Mouse (Mus musculus) right cerebral cortex, adult 18-20 months (tissue): Measurements from ENCODE around the gene Psma5.
A peak's percentile ranks its signal among the peaks of the same experiment; 100 is the strongest.
"Not testable (repeated sequence)": the region's sequence is repeated elsewhere in the genome, so short reads cannot be mapped to it uniquely, and the experiment has no call there.

Experiments
- DNase-seq: peaks from one replicate; pipeline ENCODE4 v3.0.0; 2022; ENCODE audit warnings: mixed read lengths

Psma5 gene

DNA sequence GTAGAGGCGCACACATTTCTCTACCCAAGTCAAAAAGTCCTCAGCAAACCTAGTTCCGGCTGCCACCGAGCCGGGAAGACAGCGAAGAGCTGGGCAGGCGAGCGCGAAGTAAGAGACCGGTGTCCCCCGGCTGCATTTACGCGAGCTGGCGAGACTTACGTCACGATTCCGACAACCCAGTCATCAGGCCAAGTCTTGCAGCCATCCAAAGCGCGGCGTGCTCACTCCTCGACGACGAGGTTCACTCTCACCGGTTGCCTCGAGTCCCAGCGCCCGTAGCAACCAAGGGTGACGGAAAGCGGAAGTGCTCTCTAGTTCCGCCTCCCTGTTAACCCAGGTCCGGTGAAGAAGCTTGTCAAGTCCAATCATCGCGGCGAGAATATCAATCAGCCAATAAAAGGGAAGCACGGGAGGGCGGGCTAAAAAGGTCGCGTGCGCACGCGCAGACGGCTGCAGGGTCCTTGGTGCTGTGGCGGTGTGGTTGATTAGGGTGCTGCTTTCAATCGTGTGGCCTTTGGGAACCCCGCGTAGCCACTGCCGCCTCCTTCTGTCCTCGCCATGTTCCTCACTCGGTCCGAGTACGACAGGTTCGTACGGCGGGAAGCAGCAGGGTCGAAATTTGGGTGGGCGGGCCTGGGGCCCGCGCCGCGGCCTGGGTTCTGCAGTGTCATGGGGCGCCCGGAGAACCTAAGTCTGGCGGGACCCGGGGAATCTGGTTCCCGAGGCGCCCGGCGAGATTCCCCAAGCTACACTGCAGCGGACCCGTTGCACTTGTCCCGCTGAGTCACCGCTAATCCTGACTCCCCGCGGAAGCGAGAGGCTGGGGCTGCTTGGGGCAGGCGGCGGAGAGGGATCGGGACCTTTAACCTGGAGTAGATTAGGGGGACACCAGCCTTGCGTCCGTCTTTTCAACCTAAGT lies at the start of gene Psma5:
TSS of gene Psma5 (plus strand) at position 208 of the 919 bp plus-strand sequence.
- peak; percentile 96 for DNase-seq

DNA sequence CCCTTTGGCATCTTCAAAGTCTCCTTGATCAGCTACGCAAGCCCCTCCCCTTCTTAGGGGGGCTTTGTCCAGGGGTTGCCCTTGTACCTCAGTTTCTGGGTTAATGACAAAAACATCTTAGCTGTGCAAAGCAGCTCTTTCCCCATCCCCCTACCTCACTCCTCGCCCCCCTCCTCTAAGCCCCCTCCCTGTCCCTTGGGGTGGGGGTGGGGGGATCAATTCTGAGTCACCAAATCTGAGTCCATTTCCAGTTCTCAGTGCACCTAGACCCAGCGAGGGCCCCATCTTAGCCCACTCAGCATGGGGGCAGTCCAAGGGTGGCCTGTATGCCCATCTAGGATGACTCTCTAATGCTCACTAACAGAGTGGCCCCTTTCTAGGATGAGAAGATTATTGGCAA lies 47.7 kb upstream of the Psma5 start:
- no peak for DNase-seq

DNA sequence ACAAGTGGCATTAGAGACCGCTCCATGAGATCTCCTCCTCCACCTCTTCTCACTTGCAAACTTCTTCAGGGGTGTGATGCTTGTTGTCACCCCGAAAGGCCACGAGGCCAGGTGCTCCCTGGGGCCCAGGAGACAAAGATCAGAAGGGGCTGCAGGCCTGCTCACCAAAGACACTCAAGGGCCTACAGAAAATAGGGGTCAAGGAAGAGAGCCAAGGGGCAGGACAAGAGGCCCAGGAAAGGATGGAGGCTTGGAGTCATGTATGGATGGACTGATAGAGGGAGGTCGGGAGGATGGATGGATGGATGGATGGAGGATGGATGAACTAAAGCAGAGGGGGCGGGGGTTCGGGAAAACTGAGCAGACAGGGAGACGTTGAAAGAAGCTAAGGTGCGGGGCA lies 47.2 kb upstream of the Psma5 start:
- no peak for DNase-seq

- DNase-seq = peak; percentile 96
These were observed 46.6 kb upstream of the Psma5 start for GRCm38 (mm10) chr3:108209946-108210770.

DNA sequence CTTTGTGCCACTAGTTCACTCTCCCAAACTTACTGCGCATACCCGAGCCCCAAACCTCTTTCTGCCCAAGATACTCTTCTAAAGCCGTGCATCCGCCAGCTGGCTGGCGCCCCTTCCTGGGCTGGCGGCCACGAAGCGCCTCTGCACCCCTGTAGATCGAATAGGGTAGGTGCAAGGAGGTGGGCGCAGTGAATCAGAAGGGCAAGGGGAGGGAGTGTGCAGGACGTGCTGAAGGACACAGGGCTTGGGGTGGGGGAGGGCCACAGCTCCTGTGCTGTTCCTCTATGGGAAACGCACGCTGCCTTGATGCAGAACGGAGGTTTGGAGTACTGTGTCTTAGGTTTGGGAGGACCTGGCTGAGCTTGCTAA lies 46.0 kb upstream of the Psma5 start, which contains the start of gene Atxn7l2:
TSS of gene Atxn7l2 (minus strand) at position 164 of the 369 bp plus-strand sequence.
- peak; percentile 85 for DNase-seq

DNA sequence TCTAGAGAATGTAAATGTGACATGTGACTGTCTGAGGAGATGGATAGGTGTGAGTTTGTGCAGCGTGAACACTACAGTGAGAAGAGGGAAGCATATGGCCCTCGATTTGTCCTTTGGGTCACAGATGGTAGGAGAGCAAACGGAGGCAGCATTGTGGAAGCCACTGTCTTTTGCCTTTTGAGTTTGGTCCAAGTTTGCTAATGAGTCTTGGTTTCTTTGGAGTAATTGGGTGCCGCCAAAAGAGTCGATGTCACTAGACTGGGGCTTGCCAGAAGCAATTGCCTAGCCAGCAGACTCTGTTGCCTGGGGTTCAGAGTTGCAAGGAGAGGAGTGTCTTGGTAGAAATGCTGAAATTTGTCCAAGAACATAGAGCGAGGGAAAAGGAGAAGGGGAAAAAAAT lies 44.9 kb upstream of the Psma5 start:
- DNase-seq = no peak

DNA sequence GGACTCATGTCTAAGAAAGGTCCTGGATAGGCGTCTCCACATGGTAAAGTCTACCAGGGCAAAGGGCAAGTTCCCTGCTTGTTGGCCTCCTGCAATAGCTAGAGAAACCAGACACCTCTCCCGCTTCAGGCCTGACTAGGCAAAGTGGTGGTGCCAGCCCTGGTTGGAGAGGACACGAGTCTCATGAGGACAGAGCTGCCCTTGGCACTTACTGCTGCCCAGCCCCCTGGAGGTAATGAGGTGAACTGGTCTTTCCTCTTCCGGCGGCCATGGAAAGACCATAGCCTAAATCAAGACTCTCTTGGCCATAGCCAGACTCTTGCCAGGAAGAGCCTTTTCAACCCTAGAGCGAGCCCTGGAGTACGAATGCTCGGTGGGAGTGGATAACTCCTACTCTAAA lies 44.3 kb upstream of the Psma5 start:
- DNase-seq = no peak

DNA sequence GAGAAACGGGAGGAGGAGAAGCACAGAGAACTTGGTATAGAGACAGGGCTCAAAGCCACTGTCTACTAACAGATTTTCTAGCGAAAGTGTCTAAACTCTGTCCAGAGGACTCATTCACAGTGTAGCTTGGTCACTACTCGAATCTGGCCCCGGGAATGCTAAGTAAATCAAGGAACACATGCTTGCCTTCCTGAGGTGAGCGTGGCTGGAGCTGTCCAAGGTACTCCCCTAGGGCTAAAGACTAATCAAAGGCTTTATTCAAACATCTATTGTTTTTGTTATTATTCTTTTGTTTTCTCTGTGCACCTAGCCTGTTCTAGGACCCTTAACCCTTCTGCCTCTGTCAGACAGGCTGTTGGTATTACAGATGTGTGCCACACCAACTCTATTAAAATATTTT lies 42.0 kb upstream of the Psma5 start:
- no peak for DNase-seq

- no peak for DNase-seq
These were observed 36.1 kb upstream of the Psma5 start for GRCm38 (mm10) chr3:108220661-108221060.

- no peak for DNase-seq
These were observed 30.8 kb upstream of the Psma5 start for GRCm38 (mm10) chr3:108225711-108226557.

GRCm38 (mm10) chr3:108226558-108227350 lies 30.0 kb upstream of the Psma5 start, which contains the start of gene Sypl2:
Gene Sypl2 (minus strand): TSS chr3:108226648.
- DNase-seq = no peak

- DNase-seq = no peak
These were observed 29.2 kb upstream of the Psma5 start for GRCm38 (mm10) chr3:108227521-108227920.

DNA sequence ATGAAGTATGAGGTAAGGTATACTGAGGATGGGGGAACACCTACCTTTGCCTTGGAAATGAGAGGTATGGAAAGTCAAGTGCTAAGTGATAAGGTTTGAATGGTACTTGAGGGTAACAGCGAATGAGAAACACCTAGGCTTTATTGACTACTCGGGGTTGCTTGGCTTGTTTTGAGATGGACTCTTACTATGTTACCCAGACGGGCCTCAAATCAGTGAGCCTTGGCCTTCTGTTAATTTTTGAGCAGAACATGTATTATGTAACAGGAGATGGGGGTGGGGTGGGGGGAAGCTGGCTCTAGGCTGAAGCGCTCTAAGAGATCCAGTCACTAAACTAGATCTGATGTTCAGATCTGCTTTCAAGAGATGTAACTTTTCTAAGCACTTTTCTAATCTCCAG lies 25.1 kb upstream of the Psma5 start:
- no peak for DNase-seq

DNA sequence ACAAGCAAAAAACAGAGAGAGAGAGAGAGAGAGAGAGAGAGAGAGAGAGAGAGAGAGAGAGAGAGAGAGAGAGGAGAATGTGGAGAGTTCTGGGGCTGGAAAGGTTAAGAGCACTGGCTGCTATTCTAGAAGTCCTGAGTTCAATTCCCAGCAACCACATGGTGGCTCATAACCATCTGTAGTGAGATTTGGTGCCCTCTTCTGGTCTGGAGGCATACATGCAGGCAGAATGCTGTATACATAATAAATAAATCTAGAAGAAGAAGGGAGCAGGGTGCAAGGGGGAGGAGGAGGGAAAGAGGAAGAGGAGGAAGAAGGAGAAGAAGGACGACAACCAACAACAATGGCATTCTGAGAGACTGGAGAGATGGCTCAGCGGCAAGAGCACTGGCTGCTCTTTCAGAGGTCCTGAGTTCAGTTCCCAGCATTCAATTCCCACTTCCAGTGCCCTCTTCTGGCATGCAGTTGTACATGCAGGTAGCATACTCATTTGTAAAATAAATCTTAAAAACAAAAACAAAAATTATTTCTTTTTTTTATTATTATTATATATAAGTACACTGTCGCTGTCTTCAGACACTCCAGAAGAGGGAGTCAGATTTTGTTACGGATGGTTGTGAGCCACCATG lies 19.1 kb upstream of the Psma5 start:
- DNase-seq = not testable (repeated sequence)

DNA sequence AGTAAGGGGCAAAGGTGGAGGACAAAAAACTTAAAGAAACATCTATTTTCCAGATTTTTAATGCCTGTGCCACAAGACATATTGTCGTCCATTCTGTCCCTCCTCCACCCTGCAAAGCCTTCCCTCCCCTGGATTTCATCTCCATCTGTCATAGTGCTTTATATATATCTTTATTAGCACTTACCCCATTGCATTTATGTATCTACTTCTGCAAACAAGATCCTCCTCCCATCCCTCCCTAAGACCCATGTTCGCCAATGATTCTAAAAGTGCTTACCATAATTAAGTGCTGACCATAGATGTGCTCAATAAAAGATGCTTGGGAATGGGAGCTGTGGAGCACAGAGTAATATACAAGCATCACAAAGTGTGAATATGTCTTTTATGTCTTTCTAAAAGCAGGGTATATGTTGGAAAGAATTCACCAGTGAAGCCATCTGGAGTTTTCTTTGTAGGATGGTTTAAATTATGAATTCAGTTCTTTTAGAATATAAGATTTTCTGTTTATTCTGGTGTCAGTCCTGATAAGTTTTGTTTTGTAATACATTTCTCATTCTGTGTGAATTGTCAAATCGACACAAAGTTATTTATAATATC lies 15.4 kb upstream of the Psma5 start:
- no peak for DNase-seq

- no peak for DNase-seq
These were observed 9.9 kb upstream of the Psma5 start for GRCm38 (mm10) chr3:108246857-108247256.

- DNase-seq = no peak
These were observed 1.2 kb downstream of the Psma5 start for GRCm38 (mm10) chr3:108257831-108258500.

- DNase-seq = no peak
These were observed 2.6 kb downstream of the Psma5 start for GRCm38 (mm10) chr3:108259319-108259718.

DNA sequence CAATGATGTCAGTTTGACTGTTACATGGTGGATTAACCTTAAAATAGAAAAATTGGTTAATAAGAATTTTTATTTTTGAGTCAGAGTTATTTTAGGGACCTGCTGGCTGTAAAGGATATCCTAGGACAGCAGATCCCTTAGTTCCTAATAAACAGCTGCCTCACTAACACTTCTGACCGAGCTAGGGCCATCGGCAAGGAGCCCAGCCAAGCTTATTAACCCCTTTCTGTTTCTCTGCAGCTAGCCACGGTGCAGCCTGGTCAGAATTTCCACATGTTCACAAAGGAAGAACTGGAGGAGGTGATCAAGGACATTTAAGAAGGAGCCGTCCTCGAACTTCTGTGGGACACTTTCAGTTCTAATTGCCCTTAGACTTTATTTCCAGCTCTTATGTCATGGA lies 22.8 kb downstream of the Psma5 start:
- not testable (repeated sequence) for DNase-seq
